Mouse (Mus musculus) midbrain, embryonic 15.5 days (tissue): ENCODE measurements around the gene Ggt6. TPM values are rescaled to one million over a fixed set of nuclear protein-coding genes. Genes with fewer than 3 reads are reported as not detected.

Experiments
- ATAC-seq: fragments of 200-750 bp; cut with Nextera tagmentation; replicated peaks from 2 replicates; pipeline ENCODE4 v1.8.0; 2017; ENCODE audit warnings: moderate TSS enrichment
- H3K27ac ChIP-seq: fragments of 300-500 bp; sonication (generic); 2 replicates; pipeline ENCODE4 v1.5.1; 2015; ENCODE audit warnings: mild to moderate bottlenecking, inconsistent platforms
- H3K27me3 ChIP-seq: fragments of 300-500 bp; sonication (generic); replicated peaks from 2 replicates; pipeline ENCODE4 v1.6.1; 2015; ENCODE audit warnings: inconsistent platforms
- H3K36me3 ChIP-seq: fragments of 300-500 bp; sonication (generic); replicated peaks from 2 replicates; pipeline ENCODE4 v1.6.1; 2015; ENCODE audit warnings: inconsistent platforms
- H3K4me1 ChIP-seq: fragments of 300-500 bp; sonication (generic); 2 replicates; pipeline ENCODE4 v1.6.1; 2015; ENCODE audit warnings: inconsistent platforms
- H3K4me2 ChIP-seq: fragments of 300-500 bp; sonication (generic); 2 replicates; pipeline ENCODE4 v1.6.1; 2015; ENCODE audit warnings: inconsistent platforms, mild to moderate bottlenecking, moderate library complexity
- H3K4me3 ChIP-seq: fragments of 300-500 bp; sonication (generic); 2 replicates; pipeline ENCODE4 v1.5.1; 2015; ENCODE audit warnings: mild to moderate bottlenecking, inconsistent platforms
- H3K9ac ChIP-seq: fragments of 300-500 bp; sonication (generic); 2 replicates; pipeline ENCODE4 v1.6.1; 2015; ENCODE audit warnings: mild to moderate bottlenecking, inconsistent platforms
- H3K9me3 ChIP-seq: fragments of 300-500 bp; sonication (generic); 2 replicates; pipeline ENCODE4 v1.6.1; 2016; ENCODE audit warnings: inconsistent platforms
- WGBS: fragments of 180-500 bp; shearing (Covaris S2); methylation state at CpG from one replicate; pipeline ENCODE4 v1.1.7; 2015; ENCODE audit warnings: mixed read lengths; 5-methylcytosine and 5-hydroxymethylcytosine counted together
- polyA plus RNA-seq: library from polyadenylated mRNA; unstranded; fragments of >200 nt; fragmentation: Nextera tagmentation; extraction: Ambion mirVana; gene quantifications from 2 replicates; pipeline ENCODE4 v1.2.1, GENCODE M21; 2015

The Ggt6 gene
- polyA plus RNA-seq, 1 experiment from 2014 or later, result not detected

GRCm38 (mm10) chr11:72413016-72413415 lies 22.3 kb upstream of the Ggt6 start:
- no peak overlapping the region for H3K27ac ChIP-seq
- no peak overlapping the region for H3K4me2 ChIP-seq
- peaks cover 21% of the 10 kb centered on the region for H3K27me3 ChIP-seq
- H3K36me3 ChIP-seq, result no peaks in the 10 kb centered on the region
- H3K9me3 ChIP-seq, result no peaks in the 10 kb centered on the region
- peaks cover 21% of the 10 kb centered on the region for H3K4me1 ChIP-seq
- no peak overlapping the region for H3K4me3 ChIP-seq
- no peak overlapping the region for H3K9ac ChIP-seq
- no peak for ATAC-seq
- 84% methylated on average over 7 of the region's 7 CpGs for WGBS

DNA sequence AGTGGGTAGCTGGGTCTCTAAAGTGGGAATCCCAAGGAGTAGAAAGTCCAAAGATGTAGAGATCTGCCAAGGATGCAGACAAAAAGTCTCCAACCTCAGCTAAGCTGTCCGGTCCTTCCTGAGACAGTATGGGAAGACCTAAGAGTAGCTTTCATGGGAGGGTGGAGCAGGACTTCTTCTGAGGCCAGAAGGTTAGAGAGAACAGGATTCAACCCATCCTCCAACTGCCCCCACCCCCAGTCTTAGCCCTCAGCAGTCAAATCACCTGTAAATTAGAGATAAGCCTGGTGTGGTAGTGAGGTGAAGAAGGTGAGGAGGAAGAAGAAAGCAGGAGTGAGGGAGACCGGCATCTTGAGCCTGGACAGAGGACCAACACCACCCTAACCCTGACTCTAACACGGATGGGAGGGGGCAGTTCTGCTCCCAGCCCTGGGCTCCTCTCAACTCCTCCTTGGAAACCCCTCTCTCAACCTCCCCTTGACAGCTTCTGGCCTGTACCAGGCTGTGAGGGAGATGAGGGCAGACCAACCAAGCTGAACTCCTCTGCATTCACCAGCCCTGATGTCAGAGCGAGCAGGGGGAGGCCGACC lies 21.6 kb upstream of the Ggt6 start:
- peaks cover 18% of the 10 kb centered on the region for H3K27me3 ChIP-seq
- H3K4me2 ChIP-seq, result no peak overlapping the region
- ATAC-seq, result no peak
- no peaks in the 10 kb centered on the region for H3K9me3 ChIP-seq
- 72% methylated on average over 5 of the region's 5 CpGs for WGBS
- no peak overlapping the region for H3K9ac ChIP-seq
- no peaks in the 10 kb centered on the region for H3K36me3 ChIP-seq
- H3K27ac ChIP-seq, result no peak overlapping the region
- no peak overlapping the region for H3K4me3 ChIP-seq
- peaks cover 21% of the 10 kb centered on the region for H3K4me1 ChIP-seq

DNA sequence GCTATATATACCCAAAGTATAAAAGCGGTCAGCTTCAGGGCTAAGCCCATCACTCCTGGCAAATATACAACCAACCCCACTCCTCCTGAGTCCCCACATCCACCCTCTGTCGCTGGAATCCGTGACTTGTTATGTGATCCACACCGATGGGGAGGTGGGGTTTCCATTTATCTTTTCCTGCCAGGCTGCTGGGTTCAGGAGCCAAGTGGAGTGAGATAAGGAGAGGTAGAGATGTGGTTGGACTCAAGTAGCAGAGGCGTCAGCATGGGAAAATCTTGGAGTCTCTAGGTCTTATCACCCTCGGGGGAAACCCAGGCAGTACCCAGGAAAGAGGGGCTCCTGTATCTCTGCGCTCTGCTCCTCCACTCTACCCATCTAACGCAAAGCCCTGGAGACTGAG lies 20.2 kb upstream of the Ggt6 start:
- Histone ChIP-seq H3K4me2 (no peak overlapping the region), H3K4me3 (no peak overlapping the region), H3K36me3 (no peaks in the 10 kb centered on the region), H3K9me3 (no peaks in the 10 kb centered on the region), H3K27me3 (peaks cover 15% of the 10 kb centered on the region), H3K4me1 (peaks cover 21% of the 10 kb centered on the region), H3K9ac (no peak overlapping the region), H3K27ac (no peak overlapping the region)
- 87% methylated on average over 8 of the region's 8 CpGs for WGBS
- ATAC-seq, result no peak

DNA sequence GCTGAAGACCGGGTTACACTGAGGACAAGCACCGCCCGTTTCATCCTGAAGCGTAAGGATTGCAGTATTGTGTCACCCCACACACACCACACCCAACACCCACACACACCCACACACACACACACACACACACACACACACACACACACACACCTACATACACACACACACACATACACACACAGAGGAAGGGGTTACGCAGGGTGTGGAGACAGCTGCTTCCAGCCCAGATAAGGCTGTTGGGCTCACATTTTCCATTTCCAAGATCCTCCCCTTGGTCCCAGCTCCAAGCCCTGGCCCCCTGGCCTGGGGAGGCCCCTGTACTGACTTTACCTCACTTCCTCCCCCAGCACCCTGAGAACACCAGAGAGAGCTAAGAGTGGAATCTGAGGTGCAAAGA lies 18.7 kb upstream of the Ggt6 start:
- 89% methylated on average over 5 of the region's 5 CpGs for WGBS
- H3K4me3 ChIP-seq, result no peak overlapping the region
- H3K9ac ChIP-seq, result no peak overlapping the region

DNA sequence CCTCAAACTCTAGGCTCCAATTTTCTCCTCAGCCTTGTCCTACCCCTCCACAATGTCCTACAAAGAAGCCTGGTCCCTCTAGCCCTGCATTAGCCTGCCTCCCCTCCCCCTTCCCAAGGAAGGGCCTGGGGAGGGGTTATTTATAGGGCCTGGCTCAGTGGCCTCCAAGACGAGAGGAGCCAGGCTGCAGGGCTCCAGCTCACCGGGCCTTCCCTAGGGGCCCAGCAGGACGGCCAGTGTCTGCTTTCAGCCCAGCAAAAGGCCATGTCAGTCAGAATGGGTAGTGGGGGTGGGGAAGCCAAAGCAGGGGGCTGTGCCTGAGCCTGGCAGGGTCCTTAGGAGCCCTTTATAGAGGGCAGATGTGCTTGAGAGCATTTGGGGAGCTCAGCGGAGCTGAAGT lies 17.9 kb upstream of the Ggt6 start:
- Histone ChIP-seq H3K9me3 (no peaks in the 10 kb centered on the region), H3K4me1 (peaks cover 4% of the 10 kb centered on the region; the same call in 1 of the 2 replicates), H3K36me3 (no peaks in the 10 kb centered on the region), H3K9ac (no peak overlapping the region), H3K27ac (no peak overlapping the region), H3K4me3 (no peak overlapping the region), H3K27me3 (peaks cover 9% of the 10 kb centered on the region), H3K4me2 (no peak overlapping the region)
- no peak for ATAC-seq
- 9% methylated on average over 4 of the region's 4 CpGs for WGBS

More for the DNA sequence above, 18.7 kb upstream of the Ggt6 start:
- Histone ChIP-seq H3K27ac (no peak overlapping the region), H3K4me2 (no peak overlapping the region), H3K27me3 (peaks cover 9% of the 10 kb centered on the region), H3K36me3 (no peaks in the 10 kb centered on the region), H3K9me3 (no peaks in the 10 kb centered on the region), H3K4me1 (peaks cover 7% of the 10 kb centered on the region)
- ATAC-seq, result no peak

DNA sequence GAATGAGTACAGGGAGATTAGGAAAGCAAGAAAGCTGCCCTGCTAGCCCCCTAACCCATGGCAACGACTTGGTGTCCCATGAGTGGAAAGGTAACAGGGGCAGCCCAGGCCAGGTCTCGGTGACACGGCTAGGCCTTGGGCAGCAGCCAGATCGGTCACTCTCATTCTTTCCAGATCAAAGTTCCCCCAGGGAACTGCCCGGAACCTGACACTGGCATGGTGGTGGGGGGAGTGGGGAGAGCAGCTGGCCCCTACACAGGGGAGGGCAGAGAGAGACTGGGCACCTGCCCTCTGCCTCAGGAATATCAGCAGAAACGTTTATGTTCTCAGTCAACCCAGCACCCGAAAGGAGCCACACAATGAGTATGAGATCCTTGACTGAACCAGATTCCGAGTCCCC lies 17.1 kb upstream of the Ggt6 start:
- H3K27ac ChIP-seq, result no peak overlapping the region
- H3K36me3 ChIP-seq, result no peaks in the 10 kb centered on the region
- H3K4me2 ChIP-seq, result no peak overlapping the region
- no peaks in the 10 kb centered on the region for H3K9me3 ChIP-seq
- no peak for ATAC-seq
- no peak overlapping the region for H3K4me3 ChIP-seq
- peaks cover 2% of the 10 kb centered on the region for H3K27me3 ChIP-seq
- H3K4me1 ChIP-seq, result peaks cover 4% of the 10 kb centered on the region; the same call in 1 of the 2 replicates
- no peak overlapping the region for H3K9ac ChIP-seq
- WGBS, result 36% methylated on average over 8 of the region's 8 CpGs

- no peaks in the 10 kb centered on the region for H3K36me3 ChIP-seq
- H3K27me3 ChIP-seq, result no peaks in the 10 kb centered on the region
- no peak for ATAC-seq
- H3K27ac ChIP-seq, result no peak overlapping the region
- 95% methylated on average over 6 of the region's 6 CpGs for WGBS
- peaks cover 4% of the 10 kb centered on the region; the same call in 1 of the 2 replicates for H3K4me1 ChIP-seq
- H3K4me2 ChIP-seq, result no peak overlapping the region
- no peaks in the 10 kb centered on the region for H3K9me3 ChIP-seq
- H3K9ac ChIP-seq, result no peak overlapping the region
- H3K4me3 ChIP-seq, result no peak overlapping the region
These were observed 16.3 kb upstream of the Ggt6 start for GRCm38 (mm10) chr11:72419006-72419405.

- H3K4me2 ChIP-seq, result no peak overlapping the region
- no peaks in the 10 kb centered on the region for H3K9me3 ChIP-seq
- H3K36me3 ChIP-seq, result no peaks in the 10 kb centered on the region
- no peak overlapping the region for H3K27ac ChIP-seq
- H3K4me3 ChIP-seq, result no peak overlapping the region
- 84% methylated on average over 6 of the region's 6 CpGs for WGBS
- no peak for ATAC-seq
- no peak overlapping the region for H3K9ac ChIP-seq
- no peaks in the 10 kb centered on the region for H3K27me3 ChIP-seq
- peaks cover 4% of the 10 kb centered on the region; the same call in 1 of the 2 replicates for H3K4me1 ChIP-seq
These were observed 14.7 kb upstream of the Ggt6 start for GRCm38 (mm10) chr11:72420460-72421122.

- 94% methylated on average over 11 of the region's 11 CpGs for WGBS
- H3K36me3 ChIP-seq, result no peaks in the 10 kb centered on the region
- H3K9me3 ChIP-seq, result no peaks in the 10 kb centered on the region
- H3K27me3 ChIP-seq, result no peaks in the 10 kb centered on the region
- H3K9ac ChIP-seq, result no peak overlapping the region
- no peak overlapping the region for H3K4me2 ChIP-seq
- H3K4me3 ChIP-seq, result no peak overlapping the region
- no peak overlapping the region for H3K27ac ChIP-seq
- peaks cover 4% of the 10 kb centered on the region; the same call in 1 of the 2 replicates for H3K4me1 ChIP-seq
- no peak for ATAC-seq
These were observed 13.6 kb upstream of the Ggt6 start for GRCm38 (mm10) chr11:72421518-72422278.

DNA sequence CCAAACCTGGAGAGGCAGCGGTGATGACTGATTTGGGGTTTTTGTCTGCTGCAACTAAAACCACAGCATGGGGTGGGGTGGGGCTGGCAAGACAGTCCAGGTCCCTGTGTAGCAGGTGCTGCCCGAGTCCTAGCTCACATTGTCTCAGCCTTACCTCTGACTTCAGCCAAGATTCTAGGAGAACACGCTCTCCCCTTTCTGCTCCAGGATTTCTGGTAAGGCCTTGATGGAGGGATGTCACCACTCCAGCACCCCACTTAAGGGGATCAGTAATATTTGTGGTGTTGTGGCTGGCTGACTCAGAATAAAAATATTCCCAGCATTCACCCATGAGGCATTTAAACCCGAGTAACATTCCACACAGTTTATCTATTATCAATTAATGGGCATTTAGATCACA lies 11.6 kb upstream of the Ggt6 start:
- no peak for ATAC-seq

GRCm38 (mm10) chr11:72425201-72425600 lies 10.1 kb upstream of the Ggt6 start:
- Histone ChIP-seq H3K9ac (no peak overlapping the region), H3K4me2 (no peak overlapping the region), H3K4me1 (no peaks in the 10 kb centered on the region), H3K36me3 (no peaks in the 10 kb centered on the region), H3K9me3 (no peaks in the 10 kb centered on the region), H3K4me3 (no peak overlapping the region), H3K27me3 (no peaks in the 10 kb centered on the region), H3K27ac (no peak overlapping the region)
- no peak for ATAC-seq

More for the DNA sequence above, 11.6 kb upstream of the Ggt6 start:
- Histone ChIP-seq H3K4me1 (no peaks in the 10 kb centered on the region), H3K27me3 (no peaks in the 10 kb centered on the region), H3K36me3 (no peaks in the 10 kb centered on the region), H3K9me3 (no peaks in the 10 kb centered on the region), H3K4me3 (no peak overlapping the region), H3K27ac (no peak overlapping the region), H3K9ac (no peak overlapping the region), H3K4me2 (no peak overlapping the region)
- 94% methylated on average over 4 of the region's 4 CpGs for WGBS

DNA sequence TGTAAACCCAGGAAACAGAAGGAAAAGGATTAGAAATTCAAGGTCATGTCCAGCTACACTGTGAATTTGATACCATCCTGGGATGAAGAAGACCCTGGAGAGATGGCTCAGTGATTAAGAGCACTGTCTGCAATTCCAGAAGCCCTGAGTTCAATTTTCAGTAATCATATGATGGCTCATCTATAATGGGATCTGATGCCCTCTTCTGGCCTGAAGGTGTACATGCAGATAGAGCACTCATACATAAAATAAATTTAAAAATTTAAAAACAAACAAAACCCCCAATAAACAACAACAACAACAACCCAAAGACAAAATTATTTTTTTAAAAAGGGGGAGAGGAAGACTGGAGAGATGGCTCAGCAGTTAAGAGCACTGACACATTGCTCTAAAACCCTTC lies 8.4 kb upstream of the Ggt6 start:
- no peak overlapping the region for H3K27ac ChIP-seq
- no peak for ATAC-seq

More for the DNA sequence above, 8.4 kb upstream of the Ggt6 start:
- Histone ChIP-seq H3K9me3 (no peaks in the 10 kb centered on the region), H3K36me3 (no peaks in the 10 kb centered on the region), H3K27me3 (no peaks in the 10 kb centered on the region), H3K4me3 (no peak overlapping the region), H3K4me1 (no peaks in the 10 kb centered on the region), H3K4me2 (no peak overlapping the region), H3K9ac (no peak overlapping the region)
